Mouse (Mus musculus): ENCODE results near the gene Nfasc. TPM values are rescaled to one million over a fixed set of nuclear protein-coding genes. Genes with fewer than 3 reads are reported as not detected.

Nfasc gene
- polyA plus RNA-seq, 1 experiment from 2014 or later: 0.99 TPM

- WGBS: 85% methylated on average over 5 of the region's 5 CpGs
- H3K36me3 ChIP-seq (ENCODE audit: control insufficient read depth, insufficient read depth, low read length): no peaks in the 10 kb centered on the region
- H3K4me2 ChIP-seq (ENCODE audit: low read depth, severe bottlenecking): no peak overlapping the region
- H3K9me3 ChIP-seq (ENCODE audit: control insufficient read depth, low read length): no peaks in the 10 kb centered on the region
- ATAC-seq (ENCODE audit: insufficient number of reproducible peaks, low FRiP score, low TSS enrichment, low read depth): no peak
- no peaks in the 10 kb centered on the region for H3K4me1 ChIP-seq (ENCODE audit: control insufficient read depth, insufficient read depth, low read length)
- H3K4me3 ChIP-seq (ENCODE audit: low read depth, low read length): no peak overlapping the region
- H3K27ac ChIP-seq (replicated peaks; ENCODE audit: low read depth, low read length): no peak overlapping the region
- no peaks in the 10 kb centered on the region for H3K27me3 ChIP-seq (ENCODE audit: control insufficient read depth, insufficient read depth, low read length)
- no peak for DNase-seq (ENCODE audit: low spot score)
- no peak overlapping the region for H3K9ac ChIP-seq (ENCODE audit: low read length)
Observed at GRCm38 (mm10) chr1:132718225-132718624, 23.4 kb downstream of the Nfasc start.

- Histone ChIP-seq H3K27me3 (ENCODE audit: control insufficient read depth, insufficient read depth, low read length) (no peaks in the 10 kb centered on the region), H3K9me3 (ENCODE audit: control insufficient read depth, low read length) (no peaks in the 10 kb centered on the region), H3K4me2 (ENCODE audit: low read depth, severe bottlenecking) (no peak overlapping the region), H3K27ac (replicated peaks; ENCODE audit: low read depth, low read length) (no peak overlapping the region), H3K9ac (ENCODE audit: low read length) (no peak overlapping the region), H3K36me3 (ENCODE audit: control insufficient read depth, insufficient read depth, low read length) (no peaks in the 10 kb centered on the region), H3K4me1 (ENCODE audit: control insufficient read depth, insufficient read depth, low read length) (no peaks in the 10 kb centered on the region), H3K4me3 (ENCODE audit: low read depth, low read length) (no peak overlapping the region)
- DNase-seq (ENCODE audit: low spot score) (no peak), ATAC-seq (ENCODE audit: insufficient number of reproducible peaks, low FRiP score, low TSS enrichment, low read depth) (no peak)
- 92% methylated on average over 9 of the region's 9 CpGs for WGBS
Observed at GRCm38 (mm10) chr1:132715044-132715443, 26.6 kb downstream of the Nfasc start.

- no peak for DNase-seq (ENCODE audit: low spot score)
- no peaks in the 10 kb centered on the region for H3K36me3 ChIP-seq (ENCODE audit: control insufficient read depth, insufficient read depth, low read length)
- ATAC-seq (ENCODE audit: insufficient number of reproducible peaks, low FRiP score, low TSS enrichment, low read depth): no peak
- no peak overlapping the region for H3K27ac ChIP-seq (replicated peaks; ENCODE audit: low read depth, low read length)
- H3K4me2 ChIP-seq (ENCODE audit: low read depth, severe bottlenecking): no peak overlapping the region
- no peaks in the 10 kb centered on the region for H3K4me1 ChIP-seq (ENCODE audit: control insufficient read depth, insufficient read depth, low read length)
- H3K9ac ChIP-seq (ENCODE audit: low read length): no peak overlapping the region
- H3K9me3 ChIP-seq (ENCODE audit: control insufficient read depth, low read length): no peaks in the 10 kb centered on the region
- 73% methylated on average over 5 of the region's 5 CpGs for WGBS
- H3K27me3 ChIP-seq (ENCODE audit: control insufficient read depth, insufficient read depth, low read length): 0 out of 2 replicates have a peak, but pooled peaks cover 6% of the 10 kb centered on the region
- no peak overlapping the region for H3K4me3 ChIP-seq (ENCODE audit: low read depth, low read length)
Observed at GRCm38 (mm10) chr1:132709419-132709818, 32.2 kb downstream of the Nfasc start.

- WGBS: 57% methylated on average over 8 of the region's 8 CpGs
- Histone ChIP-seq H3K9me3 (ENCODE audit: control insufficient read depth, low read length) (no peaks in the 10 kb centered on the region), H3K27me3 (ENCODE audit: control insufficient read depth, insufficient read depth, low read length) (0 out of 2 replicates have a peak, but pooled peaks cover 9% of the 10 kb centered on the region), H3K4me1 (ENCODE audit: control insufficient read depth, insufficient read depth, low read length) (no peaks in the 10 kb centered on the region), H3K4me3 (ENCODE audit: low read depth, low read length) (no peak overlapping the region), H3K27ac (replicated peaks; ENCODE audit: low read depth, low read length) (no peak overlapping the region), H3K36me3 (ENCODE audit: control insufficient read depth, insufficient read depth, low read length) (no peaks in the 10 kb centered on the region), H3K9ac (ENCODE audit: low read length) (no peak overlapping the region), H3K4me2 (ENCODE audit: low read depth, severe bottlenecking) (no peak overlapping the region)
- DNase-seq (ENCODE audit: low spot score) (no peak), ATAC-seq (ENCODE audit: insufficient number of reproducible peaks, low FRiP score, low TSS enrichment, low read depth) (no peak)
Observed at GRCm38 (mm10) chr1:132707301-132707700, 34.3 kb downstream of the Nfasc start.

- ATAC-seq (ENCODE audit: insufficient number of reproducible peaks, low FRiP score, low TSS enrichment, low read depth) (no peak), DNase-seq (ENCODE audit: low spot score) (no peak)
- H3K4me3 ChIP-seq (ENCODE audit: low read depth, low read length): no peak overlapping the region
- H3K9me3 ChIP-seq (ENCODE audit: control insufficient read depth, low read length): no peaks in the 10 kb centered on the region
- 0 out of 2 replicates have a peak, but pooled peaks cover 9% of the 10 kb centered on the region for H3K27me3 ChIP-seq (ENCODE audit: control insufficient read depth, insufficient read depth, low read length)
- no peaks in the 10 kb centered on the region for H3K36me3 ChIP-seq (ENCODE audit: control insufficient read depth, insufficient read depth, low read length)
- no peak overlapping the region for H3K4me2 ChIP-seq (ENCODE audit: low read depth, severe bottlenecking)
- no peak overlapping the region for H3K27ac ChIP-seq (replicated peaks; ENCODE audit: low read depth, low read length)
- H3K9ac ChIP-seq (ENCODE audit: low read length): no peak overlapping the region
- 17% methylated on average over 5 of the region's 5 CpGs for WGBS
- no peaks in the 10 kb centered on the region for H3K4me1 ChIP-seq (ENCODE audit: control insufficient read depth, insufficient read depth, low read length)
Observed at GRCm38 (mm10) chr1:132703467-132703866, 38.1 kb downstream of the Nfasc start.

- DNase-seq (ENCODE audit: low spot score) (no peak), ATAC-seq (ENCODE audit: insufficient number of reproducible peaks, low FRiP score, low TSS enrichment, low read depth) (no peak)
- 70% methylated on average over 4 of the region's 4 CpGs for WGBS
- H3K36me3 ChIP-seq (ENCODE audit: control insufficient read depth, insufficient read depth, low read length): no peaks in the 10 kb centered on the region
- H3K27ac ChIP-seq (replicated peaks; ENCODE audit: low read depth, low read length): no peak overlapping the region
- peaks cover 3% of the 10 kb centered on the region; the same call in 1 of the 2 replicates for H3K27me3 ChIP-seq (ENCODE audit: control insufficient read depth, insufficient read depth, low read length)
- peaks cover 5% of the 10 kb centered on the region; the same call in 1 of the 2 replicates for H3K4me1 ChIP-seq (ENCODE audit: control insufficient read depth, insufficient read depth, low read length)
- H3K4me2 ChIP-seq (ENCODE audit: low read depth, severe bottlenecking): no peak overlapping the region
- no peaks in the 10 kb centered on the region for H3K9me3 ChIP-seq (ENCODE audit: control insufficient read depth, low read length)
- H3K4me3 ChIP-seq (ENCODE audit: low read depth, low read length): no peak overlapping the region
- H3K9ac ChIP-seq (ENCODE audit: low read length): no peak overlapping the region
Observed at GRCm38 (mm10) chr1:132696926-132697325, 44.7 kb downstream of the Nfasc start.

- H3K27me3 ChIP-seq (ENCODE audit: control insufficient read depth, insufficient read depth, low read length): peaks cover 3% of the 10 kb centered on the region; the same call in 1 of the 2 replicates
- peaks cover 5% of the 10 kb centered on the region; the same call in 1 of the 2 replicates for H3K4me1 ChIP-seq (ENCODE audit: control insufficient read depth, insufficient read depth, low read length)
- H3K9ac ChIP-seq (ENCODE audit: low read length): no peak overlapping the region
- H3K4me3 ChIP-seq (ENCODE audit: low read depth, low read length): no peak overlapping the region
- WGBS: 18% methylated on average over 2 of the region's 2 CpGs
- DNase-seq (ENCODE audit: low spot score): no peak
- no peak overlapping the region for H3K27ac ChIP-seq (replicated peaks; ENCODE audit: low read depth, low read length)
- ATAC-seq (ENCODE audit: insufficient number of reproducible peaks, low FRiP score, low TSS enrichment, low read depth): no peak
- no peaks in the 10 kb centered on the region for H3K9me3 ChIP-seq (ENCODE audit: control insufficient read depth, low read length)
- H3K4me2 ChIP-seq (ENCODE audit: low read depth, severe bottlenecking): no peak overlapping the region
- H3K36me3 ChIP-seq (ENCODE audit: control insufficient read depth, insufficient read depth, low read length): no peaks in the 10 kb centered on the region
Observed at GRCm38 (mm10) chr1:132696232-132696631, 45.4 kb downstream of the Nfasc start.

- no peak overlapping the region for H3K9ac ChIP-seq (ENCODE audit: low read length)
- H3K4me1 ChIP-seq (ENCODE audit: control insufficient read depth, insufficient read depth, low read length): peaks cover 13% of the 10 kb centered on the region
- WGBS: 26% methylated on average over 9 of the region's 9 CpGs
- no peak for DNase-seq (ENCODE audit: low spot score)
- H3K4me2 ChIP-seq (ENCODE audit: low read depth, severe bottlenecking): no peak overlapping the region
- ATAC-seq (ENCODE audit: insufficient number of reproducible peaks, low FRiP score, low TSS enrichment, low read depth): no peak
- H3K36me3 ChIP-seq (ENCODE audit: control insufficient read depth, insufficient read depth, low read length): no peaks in the 10 kb centered on the region
- no peak overlapping the region for H3K4me3 ChIP-seq (ENCODE audit: low read depth, low read length)
- H3K9me3 ChIP-seq (ENCODE audit: control insufficient read depth, low read length): no peaks in the 10 kb centered on the region
- H3K27ac ChIP-seq (replicated peaks; ENCODE audit: low read depth, low read length): no peak overlapping the region
- H3K27me3 ChIP-seq (ENCODE audit: control insufficient read depth, insufficient read depth, low read length): peaks cover 3% of the 10 kb centered on the region; the same call in 1 of the 2 replicates
Observed at GRCm38 (mm10) chr1:132694007-132694406, 47.6 kb downstream of the Nfasc start.

- 14% methylated on average over 3 of the region's 3 CpGs for WGBS
- peak; percentile 69 for DNase-seq (ENCODE audit: low spot score)
Observed at GRCm38 (mm10) chr1:132689181-132689580, 52.4 kb downstream of the Nfasc start.

More at GRCm38 (mm10) chr1:132689181-132689580, 52.4 kb downstream of the Nfasc start:
- Histone ChIP-seq H3K4me1 (ENCODE audit: control insufficient read depth, insufficient read depth, low read length) (peaks cover 12% of the 10 kb centered on the region), H3K9ac (ENCODE audit: low read length) (no peak overlapping the region), H3K4me2 (ENCODE audit: low read depth, severe bottlenecking) (no peak overlapping the region), H3K27ac (replicated peaks; ENCODE audit: low read depth, low read length) (no peak overlapping the region), H3K27me3 (ENCODE audit: control insufficient read depth, insufficient read depth, low read length) (no peaks in the 10 kb centered on the region; the same call in 1 of the 2 replicates), H3K36me3 (ENCODE audit: control insufficient read depth, insufficient read depth, low read length) (no peaks in the 10 kb centered on the region), H3K9me3 (ENCODE audit: control insufficient read depth, low read length) (no peaks in the 10 kb centered on the region), H3K4me3 (ENCODE audit: low read depth, low read length) (no peak overlapping the region)
- ATAC-seq (ENCODE audit: insufficient number of reproducible peaks, low FRiP score, low TSS enrichment, low read depth): no peak

Measured in limb, embryonic 11.5 days (tissue).